Mouse (Mus musculus) limb, embryonic 14.5 days (tissue): ENCODE data around the gene Mrpl2. TPM values are rescaled to one million over a fixed set of nuclear protein-coding genes. Genes with fewer than 3 reads are reported as not detected.
A peak's percentile ranks its signal among the peaks of the same experiment; 100 is the strongest.

Source experiments
- ATAC-seq: fragments of 200-750 bp; cut with Nextera tagmentation; 2 replicates; pipeline ENCODE4 v1.8.0; 2017; ENCODE audit warnings: low read depth, moderate number of reproducible peaks, moderate TSS enrichment; ENCODE audit not compliant: low FRiP score
- DNase-seq: peaks from one replicate; pipeline ENCODE4 v3.0.0-alpha.2; 2015; ENCODE audit warnings: low spot score
- H3K27ac ChIP-seq: fragments of 300-500 bp; sonication (generic); replicated peaks from 2 replicates; pipeline ENCODE4 v1.5.1; 2014; ENCODE audit warnings: low read depth, mild to moderate bottlenecking, low read length, moderate library complexity, mixed read lengths
- H3K27me3 ChIP-seq: fragments of 300-500 bp; sonication (generic); 2 replicates; pipeline ENCODE4 v1.6.1; 2014; ENCODE audit warnings: low read length, mixed read lengths; ENCODE audit not compliant: control insufficient read depth, insufficient read depth
- H3K36me3 ChIP-seq: fragments of 300-500 bp; sonication (generic); 2 replicates; pipeline ENCODE4 v1.6.1; 2014; ENCODE audit warnings: mild to moderate bottlenecking, low read length, moderate library complexity, mixed read lengths; ENCODE audit not compliant: control insufficient read depth, insufficient read depth
- H3K4me1 ChIP-seq: fragments of 300-500 bp; sonication (generic); 2 replicates; pipeline ENCODE4 v1.6.1; 2014; ENCODE audit warnings: antibody characterized with exemption, low read length, mixed read lengths; ENCODE audit not compliant: control insufficient read depth, insufficient read depth
- H3K4me2 ChIP-seq: fragments of 300-500 bp; sonication (generic); replicated peaks from 2 replicates; pipeline ENCODE4 v1.6.1; 2014; ENCODE audit warnings: low read depth, mild to moderate bottlenecking, low read length, moderate library complexity; ENCODE audit not compliant: severe bottlenecking
- H3K4me3 ChIP-seq: fragments of 300-500 bp; sonication (generic); replicated peaks from 2 replicates; pipeline ENCODE4 v1.5.1; 2014; ENCODE audit warnings: low read length
- H3K9ac ChIP-seq: fragments of 300-500 bp; sonication (generic); 2 replicates; pipeline ENCODE4 v1.6.1; 2014; ENCODE audit warnings: mild to moderate bottlenecking, low read depth, low read length, moderate library complexity; ENCODE audit not compliant: severe bottlenecking
- H3K9me3 ChIP-seq: fragments of 300-500 bp; sonication (generic); 2 replicates; pipeline ENCODE4 v1.6.1; 2016; ENCODE audit warnings: low read length; ENCODE audit not compliant: control insufficient read depth
- POLR2A ChIP-seq: fragments of 200-500 bp; IDR thresholded peaks from 2 replicates; pipeline ENCODE4 v1.8.0; 2012; ENCODE audit warnings: inconsistent platforms, mild to moderate bottlenecking, moderate library complexity, borderline replicate concordance; ENCODE audit not compliant: insufficient read depth, insufficient read length; ENCODE audit errors: extremely low read depth
- WGBS: fragments of 180-500 bp; shearing (Covaris S2); extraction: QIAGEN DNeasy Blood & Tissue Kit; methylation state at CpG from one replicate; pipeline ENCODE4 v1.1.7; 2014; 5-methylcytosine and 5-hydroxymethylcytosine counted together
- polyA plus RNA-seq, 2 experiments: library from polyadenylated mRNA; depleted of rRNA in 1 of 2; stranded (reverse) in 1 of 2; unstranded in 1 of 2; fragments of >200 nt; fragmentation: Nextera tagmentation in 1 of 2; extraction: Ambion mirVana in 1 of 2; gene quantifications; 2 replicates each; pipeline versions ENCODE4 v1.2.1 to v1.2.3; 2012 to 2014

The Mrpl2 gene
- polyA plus RNA-seq, 2 experiments: 68.0 to 103 TPM

- H3K4me1 ChIP-seq: peaks cover 57% of the 10 kb centered on the region
- TF ChIP-seq POLR2A: no peak
- H3K27ac ChIP-seq: no peak overlapping the region
- DNase-seq (no peak), ATAC-seq (no peak)
- H3K4me3 ChIP-seq: no peak overlapping the region
- H3K4me2 ChIP-seq: peak overlapping the region; percentile 27; the same call in 1 of the 2 replicates
- H3K9me3 ChIP-seq: no peaks in the 10 kb centered on the region
- H3K36me3 ChIP-seq: no peaks in the 10 kb centered on the region; the same call in 1 of the 2 replicates
- no peak overlapping the region for H3K9ac ChIP-seq
- 15% methylated on average over 2 of the region's 2 CpGs for WGBS
- H3K27me3 ChIP-seq: no peaks in the 10 kb centered on the region
These were observed 33.8 kb upstream of the Mrpl2 start for GRCm38 (mm10) chr17:46612189-46612588.

DNA sequence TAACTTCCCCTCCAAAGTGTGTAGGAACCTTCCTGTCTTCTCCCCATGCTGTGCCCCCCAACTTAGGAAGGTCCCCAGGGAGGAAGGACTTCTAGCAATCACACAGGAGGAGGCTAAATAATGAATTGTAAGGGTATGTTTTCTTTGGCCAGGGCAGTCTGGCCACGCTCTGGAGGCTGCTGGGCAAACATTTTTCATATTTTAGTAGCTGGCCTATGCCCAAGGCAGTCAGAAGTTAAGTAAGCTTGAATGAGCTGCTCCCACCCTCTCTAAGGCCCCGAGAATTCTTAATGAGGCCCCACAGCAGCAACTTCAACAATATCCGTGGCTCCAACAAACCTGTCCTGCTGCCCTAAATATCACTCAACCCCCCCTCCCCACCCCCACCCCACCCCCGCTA is 33.2 kb upstream of the Mrpl2 start:
- no peak for DNase-seq
- no peak for TF ChIP-seq POLR2A
- H3K9me3 ChIP-seq: no peaks in the 10 kb centered on the region
- ATAC-seq: no peak
- WGBS: 10% methylated on average over 4 of the region's 4 CpGs
- no peaks in the 10 kb centered on the region; the same call in 1 of the 2 replicates for H3K36me3 ChIP-seq
- H3K27ac ChIP-seq: no peak overlapping the region
- peak overlapping the region; percentile 27 for H3K4me2 ChIP-seq
- H3K4me1 ChIP-seq: peaks cover 60% of the 10 kb centered on the region
- H3K27me3 ChIP-seq: no peaks in the 10 kb centered on the region
- H3K4me3 ChIP-seq: no peak overlapping the region
- H3K9ac ChIP-seq: 0 out of 2 replicates have a peak overlapping the region, but pooled peaks have one; percentile 2

GRCm38 (mm10) chr17:46613229-46613628 is 32.8 kb upstream of the Mrpl2 start:
- Histone ChIP-seq H3K4me3 (no peak overlapping the region), H3K4me1 (peaks cover 64% of the 10 kb centered on the region), H3K9me3 (no peaks in the 10 kb centered on the region), H3K27ac (no peak overlapping the region; the same call in 1 of the 2 replicates), H3K36me3 (no peaks in the 10 kb centered on the region; the same call in 1 of the 2 replicates), H3K4me2 (peak overlapping the region; percentile 27; the same call in 1 of the 2 replicates), H3K9ac (no peak overlapping the region), H3K27me3 (no peaks in the 10 kb centered on the region)
- ATAC-seq: no peak
- 23% methylated on average over 3 of the region's 3 CpGs for WGBS
- no peak for TF ChIP-seq POLR2A
- no peak for DNase-seq

DNA sequence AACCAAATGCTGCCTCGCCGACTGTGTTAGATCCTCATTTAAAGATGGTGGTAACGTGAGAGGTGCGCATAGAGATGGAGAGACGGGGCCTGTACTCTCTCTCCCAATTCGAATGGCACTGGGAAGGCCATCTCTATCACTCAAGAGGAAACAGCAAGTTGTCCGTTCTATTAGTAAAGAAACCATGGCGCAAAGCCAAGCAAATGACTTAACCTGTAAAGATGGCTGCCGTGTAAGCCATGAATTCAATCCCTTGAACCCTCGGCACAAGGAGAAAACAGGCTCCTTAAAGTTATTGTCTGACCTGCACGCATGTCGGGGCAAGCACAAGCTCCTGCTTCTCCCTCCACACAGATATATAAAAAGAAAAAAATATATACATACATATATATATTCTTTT is 28.2 kb upstream of the Mrpl2 start:
- Histone ChIP-seq H3K36me3 (peaks cover 5% of the 10 kb centered on the region; the same call in 1 of the 2 replicates), H3K27me3 (no peaks in the 10 kb centered on the region), H3K4me2 (peak overlapping the region; percentile 47), H3K4me3 (peak overlapping the region; percentile 21; the same call in 1 of the 2 replicates), H3K4me1 (peaks cover 92% of the 10 kb centered on the region), H3K9me3 (no peaks in the 10 kb centered on the region), H3K9ac (no peak overlapping the region), H3K27ac (peak overlapping the region; percentile 90)
- 11% methylated on average over 12 of the region's 12 CpGs for WGBS
- ATAC-seq (no peak), DNase-seq (peak; percentile 56)
- TF ChIP-seq POLR2A: no peak

- no peaks in the 10 kb centered on the region for H3K27me3 ChIP-seq
- peak overlapping the region; percentile 21; the same call in 1 of the 2 replicates for H3K4me3 ChIP-seq
- WGBS: 2% methylated on average over 6 of the region's 6 CpGs
- H3K36me3 ChIP-seq: peaks cover 5% of the 10 kb centered on the region; the same call in 1 of the 2 replicates
- peak overlapping the region; percentile 36; the same call in 1 of the 2 replicates for H3K9ac ChIP-seq
- ATAC-seq: peak; percentile 67
- H3K27ac ChIP-seq: peak overlapping the region; percentile 90
- peak; percentile 71 for DNase-seq
- peak; percentile 40; the same call in 1 of the 2 replicates for TF ChIP-seq POLR2A
- no peaks in the 10 kb centered on the region for H3K9me3 ChIP-seq
- H3K4me2 ChIP-seq: peak overlapping the region; percentile 47
- peaks cover 92% of the 10 kb centered on the region for H3K4me1 ChIP-seq
These were observed 27.6 kb upstream of the Mrpl2 start for GRCm38 (mm10) chr17:46618394-46618768.
